Mouse (Mus musculus) embryonic facial prominence, embryonic 10.5 days (tissue): Measurements from ENCODE around the gene Kcna7. TPM values are rescaled to one million over a fixed set of nuclear protein-coding genes. Genes with fewer than 3 reads are reported as not detected.
A peak's percentile ranks its signal among the peaks of the same experiment; 100 is the strongest.

Experiments
- DNase-seq: peaks from one replicate; pipeline ENCODE4 v3.0.0-alpha.2; 2017; ENCODE audit warnings: low spot score
- H3K27ac ChIP-seq: fragments of 300-500 bp; sonication (generic); replicated peaks from 2 replicates; pipeline ENCODE4 v1.5.1; 2016; ENCODE audit warnings: mild to moderate bottlenecking
- H3K27me3 ChIP-seq: fragments of 300-500 bp; sonication (generic); replicated peaks from 2 replicates; pipeline ENCODE4 v1.6.1; 2016; ENCODE audit warnings: low read depth, mild to moderate bottlenecking; ENCODE audit not compliant: poor library complexity, severe bottlenecking
- H3K36me3 ChIP-seq: fragments of 300-500 bp; sonication (generic); replicated peaks from 2 replicates; pipeline ENCODE4 v1.6.1; 2016; ENCODE audit warnings: mild to moderate bottlenecking, moderate library complexity
- H3K4me1 ChIP-seq: fragments of 300-500 bp; sonication (generic); 2 replicates; pipeline ENCODE4 v1.6.1; 2016
- H3K4me3 ChIP-seq: fragments of 300-500 bp; sonication (generic); 2 replicates; pipeline ENCODE4 v1.5.1; 2016; ENCODE audit warnings: mild to moderate bottlenecking, moderate library complexity
- H3K9me3 ChIP-seq: fragments of 300-500 bp; sonication (generic); 2 replicates; pipeline ENCODE4 v1.6.1; 2016; ENCODE audit warnings: mild to moderate bottlenecking
- WGBS: fragments of 180-500 bp; shearing (Covaris S2); methylation state at CpG from one replicate; pipeline ENCODE4 v1.1.7; 2016; 5-methylcytosine and 5-hydroxymethylcytosine counted together
- polyA plus RNA-seq: library from polyadenylated mRNA; unstranded; fragments of >200 nt; fragmentation: Nextera tagmentation; extraction: Ambion mirVana; gene quantifications from 2 replicates; pipeline ENCODE4 v1.2.1, GENCODE M21; 2016

Gene Kcna7
- polyA plus RNA-seq, 1 experiment from 2014 or later: not detected

- H3K4me3 ChIP-seq: no peak overlapping the region
- no peak overlapping the region for H3K27ac ChIP-seq
- DNase-seq: no peak
- no peaks in the 10 kb centered on the region for H3K9me3 ChIP-seq
- 90% methylated on average over 22 of the region's 22 CpGs for WGBS
- peaks cover 9% of the 10 kb centered on the region for H3K4me1 ChIP-seq
- H3K36me3 ChIP-seq: peaks cover 74% of the 10 kb centered on the region
- H3K27me3 ChIP-seq: no peaks in the 10 kb centered on the region
Observed at GRCm38 (mm10) chr7:45443526-45444420, 38.3 kb downstream of the Kcna7 start.

GRCm38 (mm10) chr7:45446589-45446988 lies 41.1 kb downstream of the Kcna7 start:
- DNase-seq: no peak
- peaks cover 9% of the 10 kb centered on the region for H3K4me1 ChIP-seq
- no peak overlapping the region for H3K27ac ChIP-seq
- no peaks in the 10 kb centered on the region for H3K9me3 ChIP-seq
- no peak overlapping the region for H3K4me3 ChIP-seq
- H3K27me3 ChIP-seq: no peaks in the 10 kb centered on the region
- peaks cover 70% of the 10 kb centered on the region for H3K36me3 ChIP-seq

DNA sequence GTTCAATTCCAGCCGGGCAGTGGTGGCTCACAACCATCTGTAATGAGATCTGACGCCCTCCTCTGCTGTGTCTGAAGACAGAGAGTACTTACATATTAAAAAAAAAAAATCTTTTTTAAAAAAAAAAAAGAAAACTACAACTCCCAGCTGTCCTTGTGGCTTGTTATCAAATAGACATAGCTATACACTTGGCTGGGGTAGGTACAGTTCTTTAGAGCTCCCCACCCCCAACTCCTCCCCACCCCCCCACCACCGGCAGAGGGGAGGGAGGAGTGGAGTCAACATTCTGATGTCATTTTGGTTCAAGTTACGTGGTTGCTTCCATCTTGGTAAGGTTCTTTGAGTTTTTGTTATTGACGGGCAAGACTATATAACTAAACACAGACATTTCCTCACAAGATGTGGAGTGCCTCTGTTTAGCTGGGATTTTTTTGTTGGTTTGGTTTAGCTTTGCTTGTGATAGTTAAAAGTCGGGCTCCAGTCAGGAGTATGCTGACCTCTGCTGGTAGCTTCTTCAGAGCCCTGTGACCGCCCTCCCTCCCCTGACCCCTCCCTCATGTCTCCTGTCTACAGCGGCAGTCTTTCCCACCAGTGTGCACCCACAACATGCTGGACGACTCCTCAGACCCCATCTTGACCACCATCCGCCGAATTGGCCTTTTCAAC lies 42.0 kb downstream of the Kcna7 start:
- peaks cover 75% of the 10 kb centered on the region for H3K36me3 ChIP-seq
- no peak overlapping the region for H3K27ac ChIP-seq
- 31% methylated on average over 11 of the region's 11 CpGs for WGBS
- peak overlapping the region; percentile 19; the same call in 1 of the 2 replicates for H3K4me3 ChIP-seq
- H3K9me3 ChIP-seq: no peaks in the 10 kb centered on the region
- DNase-seq: peak; percentile 58
- peaks cover 9% of the 10 kb centered on the region for H3K4me1 ChIP-seq
- H3K27me3 ChIP-seq: no peaks in the 10 kb centered on the region

- no peaks in the 10 kb centered on the region for H3K27me3 ChIP-seq
- H3K36me3 ChIP-seq: peaks cover 74% of the 10 kb centered on the region
- WGBS: 86% methylated on average over 1 of the region's 1 CpGs
- H3K27ac ChIP-seq: no peak overlapping the region
- H3K9me3 ChIP-seq: no peaks in the 10 kb centered on the region
- no peak for DNase-seq
- peaks cover 9% of the 10 kb centered on the region for H3K4me1 ChIP-seq
- H3K4me3 ChIP-seq: no peak overlapping the region
Observed at GRCm38 (mm10) chr7:45449974-45450373, 44.5 kb downstream of the Kcna7 start.

- peak; percentile 84 for DNase-seq
- Histone ChIP-seq H3K36me3 (peaks cover 77% of the 10 kb centered on the region), H3K27me3 (no peaks in the 10 kb centered on the region), H3K4me3 (no peak overlapping the region), H3K4me1 (peaks cover 9% of the 10 kb centered on the region), H3K27ac (no peak overlapping the region), H3K9me3 (no peaks in the 10 kb centered on the region)
- 52% methylated on average over 23 of the region's 23 CpGs for WGBS
Observed at GRCm38 (mm10) chr7:45451344-45451982, 46.0 kb downstream of the Kcna7 start.

GRCm38 (mm10) chr7:45454971-45455370 lies 49.5 kb downstream of the Kcna7 start:
- peaks cover 23% of the 10 kb centered on the region for H3K4me1 ChIP-seq
- 87% methylated on average over 15 of the region's 15 CpGs for WGBS
- DNase-seq: no peak
- peaks cover 81% of the 10 kb centered on the region for H3K36me3 ChIP-seq
- H3K27me3 ChIP-seq: no peaks in the 10 kb centered on the region
- H3K4me3 ChIP-seq: no peak overlapping the region
- H3K27ac ChIP-seq: no peak overlapping the region; the same call in 1 of the 2 replicates
- H3K9me3 ChIP-seq: no peaks in the 10 kb centered on the region

- no peaks in the 10 kb centered on the region for H3K27me3 ChIP-seq
- H3K36me3 ChIP-seq: peaks cover 82% of the 10 kb centered on the region
- 78% methylated on average over 13 of the region's 13 CpGs for WGBS
- 0 out of 2 replicates have a peak overlapping the region, but pooled peaks have one; percentile 16 for H3K4me3 ChIP-seq
- peaks cover 35% of the 10 kb centered on the region for H3K4me1 ChIP-seq
- no peak for DNase-seq
- H3K27ac ChIP-seq: no peak overlapping the region
- H3K9me3 ChIP-seq: no peaks in the 10 kb centered on the region
Observed at GRCm38 (mm10) chr7:45455932-45456696, 50.7 kb downstream of the Kcna7 start.

DNA sequence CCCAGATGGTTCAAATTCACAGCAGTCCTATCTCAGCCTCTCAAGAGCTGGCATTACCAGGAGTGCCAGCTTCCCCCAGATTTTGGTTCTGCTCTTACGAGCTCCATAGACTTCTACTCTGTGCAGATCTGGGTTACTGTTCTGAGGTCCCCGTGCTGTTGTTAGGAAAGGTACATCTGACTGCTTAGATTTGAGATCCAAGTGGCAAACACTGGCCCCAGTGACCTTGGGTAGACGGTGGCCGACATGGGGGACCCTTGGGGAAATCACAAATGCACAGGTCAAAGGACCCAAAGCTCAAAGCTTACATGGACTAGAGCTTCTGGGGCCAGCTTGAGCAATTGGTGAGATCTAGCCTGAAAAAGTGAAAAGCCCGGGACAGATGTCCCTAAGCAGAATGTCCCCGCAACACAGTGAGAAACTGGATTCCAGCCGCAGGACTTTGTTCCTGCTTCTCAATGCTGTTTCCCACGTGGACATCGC lies 51.3 kb downstream of the Kcna7 start:
- no peaks in the 10 kb centered on the region for H3K27me3 ChIP-seq
- peak overlapping the region; percentile 88 for H3K4me3 ChIP-seq
- no peak for DNase-seq
- peaks cover 41% of the 10 kb centered on the region for H3K4me1 ChIP-seq
- no peaks in the 10 kb centered on the region for H3K9me3 ChIP-seq
- WGBS: 61% methylated on average over 9 of the region's 9 CpGs
- H3K27ac ChIP-seq: 0 out of 2 replicates have a peak overlapping the region, but pooled peaks have one; percentile 24
- peaks cover 84% of the 10 kb centered on the region for H3K36me3 ChIP-seq

DNA sequence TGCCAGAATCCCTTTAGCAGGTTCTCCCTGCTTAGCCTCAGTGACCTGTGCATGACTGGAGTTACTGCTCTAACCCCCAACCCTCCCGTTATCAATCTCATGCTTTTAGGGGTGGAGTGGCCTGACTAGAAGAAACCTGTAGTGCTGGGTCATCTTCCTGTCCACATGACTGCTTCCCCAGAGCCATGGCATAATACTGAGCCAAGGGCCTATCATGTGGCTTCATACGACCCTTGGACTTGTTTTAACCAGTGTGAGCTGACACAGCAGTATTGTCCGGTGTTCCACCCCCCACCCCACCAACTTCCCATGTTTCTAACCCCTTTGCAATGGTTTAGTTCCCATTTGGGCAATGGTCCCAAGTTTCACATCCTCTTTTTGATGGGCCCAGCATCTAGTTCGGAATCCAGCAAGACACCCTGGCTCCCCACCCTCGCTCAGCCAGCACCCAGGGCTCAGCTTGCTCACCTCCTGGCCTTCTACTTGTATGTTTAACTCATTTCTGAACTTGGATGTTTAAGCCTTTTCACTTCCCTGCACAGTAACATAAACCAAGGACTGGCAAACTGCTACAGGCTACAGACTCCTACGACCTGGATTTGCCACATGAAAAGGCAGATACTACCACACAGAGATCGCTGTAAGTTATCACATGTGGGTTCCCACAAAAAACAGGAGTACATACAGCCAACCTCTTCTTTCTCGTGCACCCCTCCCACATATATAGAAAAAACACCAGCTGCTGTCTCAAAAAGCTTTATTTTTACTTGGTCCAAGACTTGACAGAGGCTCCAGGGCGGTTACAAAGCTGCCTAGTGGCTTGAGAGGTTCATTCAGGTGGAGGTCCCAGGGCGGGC lies 52.0 kb downstream of the Kcna7 start:
- H3K4me1 ChIP-seq: peaks cover 43% of the 10 kb centered on the region
- H3K4me3 ChIP-seq: peak overlapping the region; percentile 88
- H3K9me3 ChIP-seq: no peaks in the 10 kb centered on the region
- no peak for DNase-seq
- H3K36me3 ChIP-seq: peaks cover 84% of the 10 kb centered on the region
- WGBS: 73% methylated on average over 10 of the region's 10 CpGs
- peak overlapping the region; percentile 24; the same call in 1 of the 2 replicates for H3K27ac ChIP-seq
- H3K27me3 ChIP-seq: no peaks in the 10 kb centered on the region

DNA sequence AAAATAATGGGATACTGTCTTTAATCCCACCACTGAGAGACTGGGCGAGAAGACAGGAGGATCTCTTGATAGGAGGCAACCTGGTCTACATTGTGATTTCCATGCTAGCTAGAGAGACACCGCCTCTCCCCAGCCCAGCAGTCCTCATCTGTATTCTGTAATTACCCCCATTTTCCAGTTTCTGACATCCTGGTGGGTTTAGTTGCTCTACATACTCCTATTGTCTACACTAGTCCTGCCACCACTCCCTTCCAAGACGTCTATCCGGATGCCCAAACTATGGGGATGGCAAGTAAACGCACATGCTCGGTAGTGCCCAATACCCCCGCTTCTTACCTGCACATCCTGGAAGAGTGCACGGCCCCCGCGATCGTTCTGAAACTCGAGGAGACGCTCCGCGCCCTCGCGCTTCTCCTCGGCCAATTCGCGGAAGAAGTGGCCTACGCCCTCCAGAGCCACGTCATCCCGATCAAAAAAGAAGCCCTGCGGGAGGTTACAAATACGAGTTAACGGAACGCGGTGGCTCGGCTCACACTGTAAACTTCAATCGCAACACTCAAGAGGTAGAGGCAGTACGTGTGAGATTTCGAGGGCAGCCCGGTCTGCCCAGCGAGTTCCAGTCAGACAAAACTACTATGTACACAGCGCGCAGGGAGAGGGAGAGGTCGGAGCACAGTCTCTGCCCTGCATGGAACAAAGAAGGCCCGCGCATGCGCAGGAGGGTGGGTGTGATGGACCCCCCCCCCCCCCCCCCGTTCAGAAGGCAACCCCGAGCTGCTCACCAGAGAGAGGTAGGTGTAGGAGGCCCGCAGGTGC lies 53.5 kb downstream of the Kcna7 start:
- Histone ChIP-seq H3K27ac (peak overlapping the region; percentile 96), H3K27me3 (no peaks in the 10 kb centered on the region), H3K4me3 (peak overlapping the region; percentile 88), H3K36me3 (peaks cover 85% of the 10 kb centered on the region), H3K4me1 (peaks cover 43% of the 10 kb centered on the region), H3K9me3 (no peaks in the 10 kb centered on the region)
- WGBS: 1% methylated on average over 43 of the region's 43 CpGs
- peak; percentile 91 for DNase-seq
